ENCODE assay signal across 13 mouse cellular contexts in the genomic region with DNA sequence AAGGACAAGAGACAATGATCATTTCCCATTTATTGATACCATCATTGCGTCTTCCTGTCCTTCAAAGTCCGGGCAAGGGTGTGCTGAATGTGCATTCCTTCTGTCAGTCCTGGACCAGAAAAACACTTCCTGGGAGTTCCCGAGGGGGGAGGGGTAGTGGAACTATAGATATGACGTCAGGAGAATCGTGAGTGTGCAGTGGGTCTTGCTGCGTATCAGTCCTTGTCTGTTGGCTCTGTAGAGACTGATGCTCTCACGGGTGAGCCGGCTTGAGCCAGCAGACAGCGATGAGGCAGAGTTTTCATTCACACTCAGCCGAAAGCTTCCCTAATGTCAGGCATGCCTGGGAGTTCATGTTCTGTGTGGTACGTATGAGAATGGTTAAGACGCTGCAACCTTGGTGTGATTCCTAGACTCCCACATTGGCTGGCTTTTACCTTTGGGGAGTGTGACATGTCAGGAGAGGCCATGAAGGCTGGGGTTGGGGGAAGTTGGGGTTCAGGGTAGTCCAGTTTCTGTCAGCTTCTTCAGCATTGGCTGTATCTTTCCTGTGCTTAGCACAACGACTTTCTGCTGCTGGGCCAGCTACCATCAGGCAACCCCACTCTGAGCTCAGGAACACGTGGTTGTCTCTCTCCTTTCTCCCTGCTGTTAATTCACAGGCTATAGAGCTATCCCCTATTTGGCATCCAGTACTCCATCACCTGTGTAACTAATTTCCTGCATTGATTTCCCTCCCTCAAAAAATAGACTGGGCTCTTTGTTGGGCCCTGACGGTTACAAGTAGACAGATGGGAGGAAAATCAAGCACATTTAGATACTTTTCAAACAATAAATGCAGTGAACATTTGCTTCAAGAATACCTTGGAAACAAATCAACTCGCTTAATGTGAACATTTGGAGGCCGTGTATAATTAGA.
DNase-seq lines count a peak whose midpoint lies in the region; ATAC-seq and TF ChIP-seq lines count a peak whose summit lies in the region.
"Had no signal": no experiment of that assay in that cellular context is flagged by ENCODE, and none has a peak within 500 bp of the region (broad histone marks: within the 10 kb centered on the region; RNA-seq: fewer than 3 reads in every experiment).

No protein-coding gene starts in this region.

- intact Hi-C loops in left cerebral cortex, postnatal 4 days (cut with DNase I): no loop called here

- H3K9me3 ChIP-seq in kidney, embryonic 14.5 days (ENCODE audit: control insufficient read depth, low read length): no peaks in the 10 kb centered on the region
- no peaks in the 10 kb centered on the region for H3K9me3 ChIP-seq in neural tube, embryonic 13.5 days
- H3K9me3 ChIP-seq in neural tube, embryonic 15.5 days (replicated peaks): no peaks in the 10 kb centered on the region
- H3K9me3 ChIP-seq in heart, embryonic 13.5 days: no peaks in the 10 kb centered on the region
- no peaks in the 10 kb centered on the region for H3K9me3 ChIP-seq in stomach, postnatal 0 days (ENCODE audit: control insufficient read depth, low read length)
- H3K9me3 ChIP-seq: liver, embryonic 13.5 days; midbrain, embryonic 12.5 days had no signal

- no peak for TF ChIP-seq CTCF in stomach, postnatal 0 days (IDR thresholded peaks at IDR 0.05; ENCODE audit: low read depth)

- peak overlapping the region; percentile 78; the same call in 1 of the 2 replicates for H3K27ac ChIP-seq in kidney, embryonic 14.5 days (ENCODE audit: low read depth, low read length)
- H3K27ac ChIP-seq in neural tube, embryonic 13.5 days (replicated peaks): no peak overlapping the region
- no peak overlapping the region for H3K27ac ChIP-seq in neural tube, embryonic 15.5 days (replicated peaks)
- H3K27ac ChIP-seq in heart, embryonic 13.5 days (replicated peaks): peak overlapping the region; percentile 63
- H3K27ac ChIP-seq in stomach, postnatal 0 days (replicated peaks): peak overlapping the region; percentile 53; the same call in 1 of the 2 replicates
- H3K27ac ChIP-seq: liver, embryonic 13.5 days; midbrain, embryonic 12.5 days had no signal

- H3K4me2 ChIP-seq in kidney, embryonic 14.5 days (replicated peaks; ENCODE audit: low read depth, low read length): no peak overlapping the region
- H3K4me2 ChIP-seq in neural tube, embryonic 13.5 days: no peak overlapping the region
- no peak overlapping the region for H3K4me2 ChIP-seq in neural tube, embryonic 15.5 days
- H3K4me2 ChIP-seq in heart, embryonic 13.5 days: peak overlapping the region; percentile 36
- no peak overlapping the region for H3K4me2 ChIP-seq in stomach, postnatal 0 days (replicated peaks; ENCODE audit: low read depth)
- H3K4me2 ChIP-seq: liver, embryonic 13.5 days; midbrain, embryonic 12.5 days had no signal

- 66% methylated on average over 17 of the region's 17 CpGs for WGBS in kidney, embryonic 14.5 days
- 64% methylated on average over 17 of the region's 17 CpGs for WGBS in neural tube, embryonic 13.5 days
- WGBS in neural tube, embryonic 15.5 days: 60% methylated on average over 17 of the region's 17 CpGs
- WGBS in heart, embryonic 13.5 days: 42% methylated on average over 17 of the region's 17 CpGs
- 57% methylated on average over 17 of the region's 17 CpGs for WGBS in stomach, postnatal 0 days

- no peak for DNase-seq in kidney, postnatal 36 days
- no peak for DNase-seq in stomach, postnatal 0 days (ENCODE audit: low spot score)
- DNase-seq in right cerebral cortex, postnatal 36 days (ENCODE audit: low spot score in 2 of 2): no peak
- DNase-seq in left cerebral cortex, postnatal 4 days: no peak
- DNase-seq: embryo, embryonic 11 days; liver, embryonic 13.5 days; right cerebral cortex, postnatal 25 days; thymus, postnatal 4 days had no signal

- H3K4me1 ChIP-seq in kidney, embryonic 14.5 days (ENCODE audit: control insufficient read depth, insufficient read depth, low read length): peaks cover 14% of the 10 kb centered on the region
- H3K4me1 ChIP-seq in neural tube, embryonic 13.5 days (replicated peaks): peaks cover 43% of the 10 kb centered on the region
- peaks cover 12% of the 10 kb centered on the region for H3K4me1 ChIP-seq in neural tube, embryonic 15.5 days
- peaks cover 54% of the 10 kb centered on the region for H3K4me1 ChIP-seq in heart, embryonic 13.5 days
- H3K4me1 ChIP-seq in stomach, postnatal 0 days (replicated peaks; ENCODE audit: control insufficient read depth, insufficient read depth): no peaks in the 10 kb centered on the region
- H3K4me1 ChIP-seq: liver, embryonic 13.5 days had no signal

- no peaks in the 10 kb centered on the region for H3K36me3 ChIP-seq in kidney, embryonic 14.5 days (ENCODE audit: control insufficient read depth, insufficient read depth, low read length)
- H3K36me3 ChIP-seq in neural tube, embryonic 13.5 days: no peaks in the 10 kb centered on the region
- H3K36me3 ChIP-seq in neural tube, embryonic 15.5 days: no peaks in the 10 kb centered on the region
- no peaks in the 10 kb centered on the region for H3K36me3 ChIP-seq in heart, embryonic 13.5 days
- no peaks in the 10 kb centered on the region for H3K36me3 ChIP-seq in stomach, postnatal 0 days (ENCODE audit: control insufficient read depth, insufficient read depth, low read length)
- H3K36me3 ChIP-seq: liver, embryonic 13.5 days; midbrain, embryonic 12.5 days had no signal

- no peak overlapping the region for H3K4me3 ChIP-seq in kidney, embryonic 14.5 days (ENCODE audit: low read length)
- no peak overlapping the region for H3K4me3 ChIP-seq in neural tube, embryonic 13.5 days
- no peak overlapping the region for H3K4me3 ChIP-seq in neural tube, embryonic 15.5 days (replicated peaks)
- no peak overlapping the region for H3K4me3 ChIP-seq in heart, embryonic 13.5 days
- H3K4me3 ChIP-seq in stomach, postnatal 0 days (ENCODE audit: low read depth, low read length): no peak overlapping the region
- H3K4me3 ChIP-seq: liver, embryonic 13.5 days; midbrain, embryonic 12.5 days had no signal

- no peak for ATAC-seq in kidney, embryonic 14.5 days (ENCODE audit: low FRiP score, low TSS enrichment)
- peak; percentile 42; the same call in 1 of the 2 replicates for ATAC-seq in neural tube, embryonic 13.5 days (ENCODE audit: low read depth)
- no peak for ATAC-seq in neural tube, embryonic 15.5 days (ENCODE audit: low FRiP score)
- ATAC-seq in heart, embryonic 13.5 days (ENCODE audit: extremely low read depth, insufficient number of reproducible peaks, low FRiP score, low TSS enrichment): no peak
- no peak for ATAC-seq in stomach, postnatal 0 days (ENCODE audit: low FRiP score, low TSS enrichment)

- no peak for TF ChIP-seq EP300 in stomach, postnatal 0 days (optimal IDR thresholded peaks at IDR 0.05)

- 0 out of 2 replicates have a peak overlapping the region, but pooled peaks have one; percentile 2 for H3K9ac ChIP-seq in kidney, embryonic 14.5 days (ENCODE audit: low read depth, low read length)
- no peak overlapping the region for H3K9ac ChIP-seq in neural tube, embryonic 13.5 days
- H3K9ac ChIP-seq in neural tube, embryonic 15.5 days (replicated peaks): no peak overlapping the region
- peak overlapping the region; percentile 24; the same call in 1 of the 2 replicates for H3K9ac ChIP-seq in heart, embryonic 13.5 days
- H3K9ac ChIP-seq in stomach, postnatal 0 days (ENCODE audit: low read length): no peak overlapping the region
- H3K9ac ChIP-seq: liver, embryonic 13.5 days; midbrain, embryonic 12.5 days had no signal

- no peaks in the 10 kb centered on the region for H3K27me3 ChIP-seq in kidney, embryonic 14.5 days (ENCODE audit: control insufficient read depth, insufficient read depth, low read length)
- no peaks in the 10 kb centered on the region for H3K27me3 ChIP-seq in neural tube, embryonic 13.5 days
- H3K27me3 ChIP-seq in neural tube, embryonic 15.5 days (replicated peaks): no peaks in the 10 kb centered on the region
- H3K27me3 ChIP-seq in heart, embryonic 13.5 days (replicated peaks): no peaks in the 10 kb centered on the region
- no peaks in the 10 kb centered on the region for H3K27me3 ChIP-seq in stomach, postnatal 0 days (ENCODE audit: control insufficient read depth, insufficient read depth, low read length)
- H3K27me3 ChIP-seq: liver, embryonic 13.5 days; midbrain, embryonic 12.5 days had no signal

Comparison
In these comparisons a context has a peak if more than half of its experiments do, and no peak if none do; other contexts are left out.
1. H3K27ac ChIP-seq: peak in kidney, embryonic 14.5 days (single experiment), heart, embryonic 13.5 days (single experiment) and stomach, postnatal 0 days (single experiment); none in neural tube, embryonic 13.5 days (single experiment) and neural tube, embryonic 15.5 days (single experiment).
2. H3K9ac ChIP-seq: peak in kidney, embryonic 14.5 days (single experiment) and heart, embryonic 13.5 days (single experiment); none in neural tube, embryonic 13.5 days (single experiment), neural tube, embryonic 15.5 days (single experiment) and stomach, postnatal 0 days (single experiment).